Mouse (Mus musculus) fibroblast of lung, adult 2 months (primary cell): ENCODE data around the gene Unc13b.
"Not testable (repeated sequence)": the region's sequence is repeated elsewhere in the genome, so short reads cannot be mapped to it uniquely, and the experiment has no call there.

Experiments
- DNase-seq: peaks from one replicate; pipeline ENCODE4 v3.0.0-alpha.2; 2011; ENCODE audit warnings: low read depth

Unc13b gene

DNA sequence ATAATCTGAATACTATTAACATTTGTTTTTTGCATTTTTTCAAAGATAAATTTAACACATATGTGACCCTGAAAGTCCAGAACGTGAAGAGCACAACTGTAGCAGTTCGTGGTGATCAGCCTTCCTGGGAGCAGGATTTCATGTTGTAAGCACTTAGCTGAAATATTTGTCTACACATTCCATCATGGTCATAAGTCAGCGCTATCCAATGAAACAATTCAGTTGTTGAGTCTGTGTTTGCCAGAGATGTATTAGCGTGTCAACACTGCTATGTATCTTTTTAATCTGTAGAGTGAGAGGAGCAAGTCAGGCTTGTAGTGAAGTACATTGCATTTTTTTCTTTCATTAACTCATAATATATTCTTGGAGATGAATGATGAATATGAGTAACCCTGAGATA is 32.4 kb downstream of the Unc13b start:
- DNase-seq: no peak

GRCm38 (mm10) chr4:43113491-43113890 is 54.7 kb downstream of the Unc13b start:
- DNase-seq: no peak

DNA sequence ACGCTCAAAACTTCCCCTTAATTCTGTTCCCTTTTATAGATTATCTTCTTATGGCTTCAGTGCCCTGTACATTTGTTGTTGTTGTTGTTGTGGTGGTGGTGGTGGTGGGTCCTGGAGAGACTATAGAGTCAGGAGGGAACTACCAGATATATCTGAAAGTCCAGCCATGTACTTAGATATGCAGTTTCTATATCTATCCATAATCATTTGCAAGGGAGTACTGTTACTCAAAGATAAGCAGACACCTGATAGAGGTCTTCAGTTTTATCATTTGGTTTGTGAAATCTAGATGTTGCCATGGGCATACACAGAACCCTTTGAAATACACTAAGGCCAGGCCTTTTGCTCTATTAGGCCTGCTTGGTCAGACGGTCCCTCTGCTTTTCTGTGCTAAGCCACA is 55.8 kb downstream of the Unc13b start:
- no peak for DNase-seq

DNA sequence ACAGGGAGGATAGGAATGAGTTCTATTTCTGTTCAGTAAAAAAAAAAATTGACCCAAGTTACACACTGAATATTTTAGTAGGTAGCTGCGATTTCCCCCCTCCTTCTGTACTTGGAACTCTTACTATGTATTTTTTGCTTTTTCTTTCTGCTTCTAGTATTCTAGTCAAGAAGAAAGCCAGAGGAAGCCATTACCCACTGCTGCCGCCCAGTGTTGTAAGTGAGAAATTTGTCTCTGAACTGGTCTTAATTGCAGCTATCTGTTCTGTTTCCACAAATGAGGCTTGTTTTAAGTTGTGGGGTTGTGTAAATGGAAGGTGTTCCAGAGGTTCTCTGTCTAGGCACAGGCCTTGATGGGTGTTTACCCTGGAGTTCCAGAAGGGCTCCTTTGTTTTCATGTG is 56.2 kb downstream of the Unc13b start:
- peak; percentile 33 for DNase-seq

DNA sequence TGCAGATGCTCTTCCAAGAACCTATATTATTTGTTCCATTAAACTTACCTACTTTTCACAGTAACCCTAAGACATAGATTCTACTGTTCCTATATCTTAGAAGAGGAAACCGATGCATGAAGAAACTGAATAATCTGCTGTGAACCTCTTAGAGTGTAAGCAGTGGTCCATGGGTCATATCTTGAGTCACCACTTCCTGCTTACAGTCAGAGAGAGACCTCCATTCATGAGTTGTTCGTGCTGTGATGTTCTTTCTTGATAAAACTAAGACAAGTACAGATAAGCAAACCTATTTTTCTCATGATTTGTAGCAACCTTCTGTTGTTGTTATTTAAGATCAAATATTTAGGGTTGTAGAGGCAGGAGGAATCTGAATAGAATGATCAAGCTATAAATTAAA is 57.5 kb downstream of the Unc13b start:
- no peak for DNase-seq

- DNase-seq: no peak
Observed at GRCm38 (mm10) chr4:43129750-43130149, 71.0 kb downstream of the Unc13b start.

- DNase-seq: no peak
Observed at GRCm38 (mm10) chr4:43142610-43143009, 83.9 kb downstream of the Unc13b start.

GRCm38 (mm10) chr4:43152413-43152812 is 93.7 kb downstream of the Unc13b start:
- DNase-seq: not testable (repeated sequence)

DNA sequence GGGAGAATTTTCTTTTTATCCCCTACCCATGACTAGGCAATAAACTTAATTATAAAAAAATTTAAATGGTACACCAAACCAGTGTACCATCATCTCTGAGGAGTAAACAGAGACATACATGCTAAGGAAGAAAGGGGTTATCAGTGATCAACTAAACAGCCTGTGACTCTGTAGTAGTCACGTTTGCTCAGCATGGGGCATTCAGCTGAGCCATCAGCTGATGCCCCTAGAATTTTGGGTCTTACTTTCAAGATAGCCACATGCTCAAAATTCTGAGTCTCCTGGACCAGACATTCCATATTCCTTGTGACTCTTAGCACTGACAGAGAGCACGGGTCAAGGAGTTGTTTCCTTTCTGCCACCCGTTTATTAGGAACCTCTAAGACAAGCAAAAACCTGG is 101.3 kb downstream of the Unc13b start:
- DNase-seq: no peak

DNA sequence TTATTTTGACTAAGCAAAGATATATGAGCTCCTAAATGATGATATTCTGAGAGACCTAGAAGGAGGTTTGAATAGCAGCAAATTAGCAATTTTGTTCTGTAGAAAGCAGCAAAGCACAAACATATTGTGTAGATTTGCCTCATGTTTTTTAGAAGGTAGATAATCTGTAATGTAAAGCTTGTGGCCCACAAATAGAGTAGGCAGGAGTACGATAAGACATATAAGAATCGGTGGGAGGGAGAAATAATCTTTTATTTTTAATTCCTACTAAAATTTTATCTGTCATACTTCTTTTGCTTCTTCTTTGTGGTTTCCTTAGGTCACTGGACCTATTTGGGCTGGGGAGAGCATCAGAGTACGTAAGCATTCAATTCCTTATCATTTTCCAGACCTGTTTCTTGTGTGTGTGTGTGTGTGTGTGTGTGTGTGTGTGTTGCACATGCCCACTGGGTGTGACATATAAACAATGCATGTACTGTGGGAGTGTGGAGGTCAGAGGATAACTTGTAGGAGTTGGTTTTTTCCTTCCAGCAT is 102.4 kb downstream of the Unc13b start:
- DNase-seq: no peak

GRCm38 (mm10) chr4:43163205-43163604 is 104.5 kb downstream of the Unc13b start:
- DNase-seq: no peak

- no peak for DNase-seq
Observed at GRCm38 (mm10) chr4:43165403-43166005, 106.8 kb downstream of the Unc13b start.

GRCm38 (mm10) chr4:43170028-43170427 is 111.3 kb downstream of the Unc13b start:
- DNase-seq: no peak

DNA sequence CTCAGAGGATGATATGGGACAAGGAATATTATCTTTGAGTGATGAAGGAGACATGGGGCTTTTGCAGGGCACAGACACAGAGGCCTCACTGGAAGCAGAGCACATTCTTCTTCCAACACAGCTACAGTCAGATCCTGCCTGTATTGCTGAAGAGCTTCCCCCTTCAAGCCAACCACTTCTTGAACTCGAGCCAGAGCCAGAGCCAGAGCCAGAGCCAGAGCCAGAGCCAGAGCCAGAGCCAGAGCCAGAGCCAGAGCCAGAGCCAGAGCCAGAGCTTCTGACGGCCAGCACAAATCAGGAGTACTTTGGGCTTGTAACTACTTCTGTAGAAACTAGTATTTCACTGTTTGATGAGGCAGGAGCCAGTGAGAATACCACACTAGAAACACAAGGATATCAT is 118.4 kb downstream of the Unc13b start:
- DNase-seq: no peak

- no peak for DNase-seq
Observed at GRCm38 (mm10) chr4:43182474-43183168, 123.9 kb downstream of the Unc13b start.

GRCm38 (mm10) chr4:43187439-43187838 is 128.7 kb downstream of the Unc13b start:
- DNase-seq: no peak

GRCm38 (mm10) chr4:43189381-43189780 is 130.6 kb downstream of the Unc13b start:
- no peak for DNase-seq

- DNase-seq: no peak
Observed at GRCm38 (mm10) chr4:43204946-43205345, 146.2 kb downstream of the Unc13b start.

DNA sequence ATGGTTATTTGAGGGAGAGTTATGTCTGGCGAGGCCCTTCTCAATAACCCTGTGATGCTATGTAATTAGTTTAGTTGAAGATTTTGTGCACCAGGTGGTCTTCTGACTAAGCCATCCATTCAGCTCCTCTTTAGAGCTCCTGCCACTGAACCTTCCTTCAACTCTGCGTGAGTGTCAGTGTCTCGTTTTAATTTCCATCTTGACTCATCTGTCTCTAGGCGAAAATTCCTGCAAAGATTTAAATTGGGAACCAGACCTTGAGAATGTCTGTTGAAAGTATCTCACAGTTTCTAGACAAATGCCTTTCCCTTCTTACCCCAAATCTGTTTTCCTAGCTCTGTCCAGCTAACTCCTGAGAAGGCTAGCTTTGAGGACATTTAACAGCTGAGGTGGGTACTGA is 146.8 kb downstream of the Unc13b start:
- no peak for DNase-seq

DNA sequence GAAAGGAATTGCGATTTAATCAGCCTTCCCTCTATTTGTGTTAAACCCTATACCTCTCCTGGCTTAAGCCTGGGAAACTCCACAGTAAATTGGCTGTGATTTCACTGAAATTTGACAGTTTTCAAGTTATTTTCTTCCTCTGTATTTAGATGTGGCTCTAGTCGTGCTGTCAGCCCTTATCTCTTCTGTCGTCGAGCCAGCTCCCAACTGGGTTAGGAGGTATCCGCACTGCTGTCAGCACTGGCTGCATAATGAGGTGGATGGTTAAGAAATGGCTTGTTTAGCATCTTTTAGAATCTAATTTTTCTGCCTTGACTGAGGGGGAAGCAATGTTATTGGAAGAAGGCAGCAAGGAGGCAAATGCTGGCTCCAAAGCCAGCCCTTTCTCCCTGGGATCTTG is 148.2 kb downstream of the Unc13b start:
- DNase-seq: no peak

GRCm38 (mm10) chr4:43209081-43209579 is 150.4 kb downstream of the Unc13b start:
- peak; percentile 25 for DNase-seq

DNA sequence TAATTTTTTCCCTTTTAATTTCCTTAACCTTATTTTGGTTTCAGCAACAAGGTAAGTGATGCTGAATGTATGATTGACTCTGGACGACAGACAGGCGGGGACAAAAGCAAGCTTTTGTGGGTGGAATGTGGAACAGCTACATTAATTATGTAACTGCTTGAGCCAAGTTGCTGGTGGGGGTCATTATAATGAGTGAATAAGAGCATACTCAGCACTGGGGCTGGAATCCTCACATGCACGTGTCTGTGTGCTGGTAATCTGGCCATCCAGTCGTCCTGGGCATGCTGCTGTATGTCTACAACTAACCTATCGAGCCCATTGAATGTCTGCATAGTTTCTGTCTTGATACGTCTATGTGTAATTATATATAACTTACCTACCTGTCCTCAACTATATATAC is 150.9 kb downstream of the Unc13b start:
- no peak for DNase-seq

GRCm38 (mm10) chr4:43216491-43216890 is 157.7 kb downstream of the Unc13b start:
- no peak for DNase-seq

DNA sequence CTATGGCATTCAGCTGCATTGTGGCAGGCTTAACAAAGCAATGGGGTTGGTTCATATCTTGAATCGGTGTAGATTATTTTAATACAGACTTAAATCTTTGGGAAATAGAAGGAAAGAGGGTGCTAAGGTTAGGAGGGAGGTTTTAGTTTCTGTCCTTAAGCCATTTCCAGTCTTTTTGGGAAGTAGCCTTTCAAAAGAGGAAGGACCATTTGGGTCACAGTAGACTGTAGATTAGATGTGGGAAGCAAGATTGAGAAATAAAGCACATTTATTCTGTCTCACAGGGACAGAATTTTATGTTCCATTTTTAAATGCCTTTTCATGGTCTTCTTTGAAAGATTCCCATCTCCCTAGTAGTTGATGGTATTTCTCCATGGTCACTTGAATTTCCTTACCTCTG is 159.2 kb downstream of the Unc13b start:
- DNase-seq: no peak
